In the genomic region with DNA sequence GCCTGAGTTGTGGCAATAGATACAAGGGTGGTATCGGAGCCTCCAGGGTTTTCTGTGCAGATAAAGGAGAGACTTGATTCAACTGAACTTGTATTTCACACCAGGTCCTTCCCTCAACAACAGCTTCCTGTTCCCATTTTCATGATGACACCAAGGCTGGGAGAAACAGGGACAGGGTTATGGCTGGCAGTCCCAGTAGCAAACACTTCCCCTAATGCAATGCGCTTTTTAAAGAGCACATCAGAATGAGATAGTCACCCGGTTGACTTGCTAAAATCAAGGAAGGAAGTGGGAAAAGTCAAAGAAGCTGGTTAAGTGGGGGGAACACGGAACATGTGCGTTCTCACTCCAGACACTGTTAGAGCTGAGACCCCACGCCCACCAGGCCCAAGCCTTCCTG, we compare ENCODE assay signal across 25 mouse cellular contexts. TPM values are rescaled to one million over a fixed set of nuclear protein-coding genes. Genes with fewer than 3 reads are reported as not detected.
DNase-seq lines count a peak whose midpoint lies in the region; ATAC-seq and TF ChIP-seq lines count a peak whose summit lies in the region.
"Had no signal": no experiment of that assay in that cellular context is flagged by ENCODE, and none has a peak within 500 bp of the region (broad histone marks: within the 10 kb centered on the region; RNA-seq: fewer than 3 reads in every experiment).

No protein-coding gene starts in this region.

- no peaks in the 10 kb centered on the region for H3K9me3 ChIP-seq in hindbrain, embryonic 10.5 days
- no peaks in the 10 kb centered on the region for H3K9me3 ChIP-seq in hindbrain, embryonic 11.5 days (ENCODE audit: control insufficient read depth, low read length)
- no peaks in the 10 kb centered on the region for H3K9me3 ChIP-seq in E14TG2a.4 (ENCODE audit: low read length)
- no peaks in the 10 kb centered on the region for H3K9me3 ChIP-seq in forebrain, embryonic 13.5 days (replicated peaks)
- H3K9me3 ChIP-seq: embryonic facial prominence, embryonic 10.5 days; embryonic facial prominence, embryonic 12.5 days had no signal

- H3K4me2 ChIP-seq in hindbrain, embryonic 11.5 days (replicated peaks; ENCODE audit: low read depth, low read length): no peak overlapping the region
- H3K4me2 ChIP-seq in forebrain, embryonic 13.5 days: no peak overlapping the region
- H3K4me2 ChIP-seq: embryonic facial prominence, embryonic 12.5 days had no signal

- no peak for TF ChIP-seq CTCF in E14TG2a.4 (conservative IDR thresholded peaks at IDR 0.05; ENCODE audit: low read length)

- no peaks in the 10 kb centered on the region for H3K79me2 ChIP-seq in macrophage (ENCODE audit: inconsistent target)

- no peak for DNase-seq in hindbrain, embryonic 10.5 days (ENCODE audit: low spot score)
- no peak for DNase-seq in hindbrain, embryonic 11.5 days (ENCODE audit: low spot score)
- no peak for DNase-seq in embryo, embryonic 11 days
- DNase-seq in natural killer cell, adult 2 months (ENCODE audit: low spot score in 2 of 2): no peak
- DNase-seq: adrenal gland, adult 2 months; adrenal gland, postnatal 10 days; adrenal gland, postnatal 25 days; B cell, adult 2 months; cerebellum, adult 11-12 months; cerebellum, adult 2 months; cerebellum, adult 9-10 months; cerebellum, postnatal 10 days; cerebellum, postnatal 25 days had no signal

- H3K9ac ChIP-seq in hindbrain, embryonic 11.5 days (ENCODE audit: low read depth, low read length): no peak overlapping the region
- no peak overlapping the region for H3K9ac ChIP-seq in forebrain, embryonic 13.5 days
- H3K9ac ChIP-seq: embryonic facial prominence, embryonic 12.5 days had no signal

- WGBS in hindbrain, embryonic 10.5 days: 83% methylated on average over 6 of the region's 6 CpGs
- whole genome bisulfite sequencing in hindbrain, embryonic 11.5 days: 83% methylated on average over 6 of the region's 6 CpGs
- WGBS in macrophage (ENCODE audit: missing documents): 27% methylated on average over 6 of the region's 6 CpGs
- WGBS in forebrain, embryonic 13.5 days: 95% methylated on average over 6 of the region's 6 CpGs

- H3K27ac ChIP-seq in hindbrain, embryonic 10.5 days: peak overlapping the region; percentile 73; the same call in 1 of the 2 replicates
- no peak overlapping the region for H3K27ac ChIP-seq in hindbrain, embryonic 11.5 days (ENCODE audit: low read depth, low read length)
- H3K27ac ChIP-seq in macrophage: peak overlapping the region; percentile 49
- no peak overlapping the region for H3K27ac ChIP-seq in forebrain, embryonic 13.5 days
- H3K27ac ChIP-seq: embryonic facial prominence, embryonic 12.5 days had no signal

- no peak overlapping the region for H3K4me3 ChIP-seq in hindbrain, embryonic 10.5 days
- H3K4me3 ChIP-seq in hindbrain, embryonic 11.5 days (ENCODE audit: low read depth, low read length): no peak overlapping the region
- H3K4me3 ChIP-seq in E14TG2a.4 (replicated peaks; ENCODE audit: low read length) (0 out of 2 replicates have a peak overlapping the region, but pooled peaks have one; percentile 4), macrophage (ENCODE audit: inconsistent target) (no peak overlapping the region)
- H3K4me3 ChIP-seq in forebrain, embryonic 13.5 days: no peak overlapping the region
- H3K4me3 ChIP-seq: embryonic facial prominence, embryonic 10.5 days; embryonic facial prominence, embryonic 12.5 days had no signal

- ATAC-seq in hindbrain, embryonic 11.5 days (ENCODE audit: low FRiP score): no peak
- ATAC-seq in common myeloid progenitor, adult 5-6 weeks (replicated peaks; ENCODE audit: low read depth, poor library complexity, severe bottlenecking): peak; percentile 59
- ATAC-seq in forebrain, embryonic 13.5 days: no peak
- ATAC-seq: CD4-positive, CD25-positive, alpha-beta regulatory T cell, adult 4 months; forebrain, embryonic 14.5 days; forebrain, embryonic 16.5 days had no signal

- H3K4me1 ChIP-seq in hindbrain, embryonic 10.5 days (replicated peaks): peaks cover 56% of the 10 kb centered on the region
- H3K4me1 ChIP-seq in hindbrain, embryonic 11.5 days (replicated peaks; ENCODE audit: control insufficient read depth, insufficient read depth, low read length): peaks cover 14% of the 10 kb centered on the region
- peaks cover 93% of the 10 kb centered on the region for H3K4me1 ChIP-seq in E14TG2a.4 (replicated peaks; ENCODE audit: low read depth, low read length)
- peaks cover 13% of the 10 kb centered on the region for H3K4me1 ChIP-seq in forebrain, embryonic 13.5 days
- H3K4me1 ChIP-seq: embryonic facial prominence, embryonic 12.5 days had no signal

- peaks cover 25% of the 10 kb centered on the region; the same call in 1 of the 2 replicates for H3K27me3 ChIP-seq in hindbrain, embryonic 10.5 days (ENCODE audit: insufficient read depth, poor library complexity, severe bottlenecking)
- H3K27me3 ChIP-seq in hindbrain, embryonic 11.5 days (ENCODE audit: control insufficient read depth, insufficient read depth, low read length): no peaks in the 10 kb centered on the region
- peaks cover 6% of the 10 kb centered on the region; the same call in 1 of the 2 replicates for H3K27me3 ChIP-seq in E14TG2a.4 (ENCODE audit: insufficient read depth, low read length)
- no peaks in the 10 kb centered on the region for H3K27me3 ChIP-seq in forebrain, embryonic 13.5 days
- H3K27me3 ChIP-seq: CH12.LX; embryonic facial prominence, embryonic 12.5 days had no signal

- H3K36me3 ChIP-seq in hindbrain, embryonic 10.5 days: peaks cover 50% of the 10 kb centered on the region
- no peaks in the 10 kb centered on the region for H3K36me3 ChIP-seq in hindbrain, embryonic 11.5 days (ENCODE audit: control insufficient read depth, insufficient read depth, low read length)
- peaks cover 14% of the 10 kb centered on the region for H3K36me3 ChIP-seq in E14TG2a.4 (ENCODE audit: insufficient read depth, low read length)
- no peaks in the 10 kb centered on the region for H3K36me3 ChIP-seq in macrophage (ENCODE audit: inconsistent target)
- H3K36me3 ChIP-seq in forebrain, embryonic 13.5 days (ENCODE audit: poor library complexity, severe bottlenecking): peaks cover 53% of the 10 kb centered on the region

RNA-seq across cellular contexts. Expression of gene Gbx2, which starts 39.6 kb away (rescaled TPM):
- polyA plus RNA-seq in hindbrain, embryonic 10.5 days (2016; fragmentation: Nextera tagmentation; extraction: Ambion mirVana): 27.2 and 41.2 TPM in 2 replicates
- polyA plus RNA-seq in hindbrain, embryonic 11.5 days (2014; fragmentation: Nextera tagmentation; extraction: Ambion mirVana): 30.0 and 36.2 TPM in 2 replicates
- 4.7 and 8.2 TPM in 2 replicates for total RNA-seq in common myeloid progenitor, adult 5-6 weeks (2017)
- under 1 TPM in 1 of 26 experiments, not detected in 25; 0.46 TPM for total RNA-seq in macrophage (2018; cell fraction: chromatin; rRNA removed)
- total RNA-seq in macrophage (2018; cell fraction: cytosol; rRNA removed): under 1 TPM in 17 of 26 experiments, not detected in 9; 0.07 to 0.52 (median 0.19) TPM
- not detected for total RNA-seq in macrophage (2018; cell fraction: nucleus; rRNA removed)
- polyA plus RNA-seq in macrophage (2018): 0.16 to 0.96 TPM in 2 of 3 replicates, not detected in the other
- polyA plus RNA-seq in forebrain, embryonic 13.5 days (2015; fragmentation: Nextera tagmentation; extraction: Ambion mirVana): 18.7 and 29.4 TPM in 2 replicates
- total RNA-seq: adrenal gland, adult 2 months; adrenal gland, postnatal 10 days; adrenal gland, postnatal 25 days; adrenal gland, postnatal 4 days; CH12.LX; MEL had no signal
- polyA plus RNA-seq: adrenal gland, adult 2 months; CD4-positive, CD25-positive, alpha-beta regulatory T cell, adult 4 months had no signal

Comparison
In these comparisons a context has a peak if more than half of its experiments do, and no peak if none do; other contexts are left out.
1. H3K27ac ChIP-seq: peak in hindbrain, embryonic 10.5 days (single experiment) and macrophage (single experiment); none in hindbrain, embryonic 11.5 days (single experiment) and forebrain, embryonic 13.5 days (single experiment).
2. RNA of gene Gbx2, which starts 39.6 kb away (polyA plus RNA-seq): 27.2 to 41.2 TPM in hindbrain, embryonic 10.5 days, 30.0 to 36.2 TPM in hindbrain, embryonic 11.5 days and 18.7 to 29.4 TPM in forebrain, embryonic 13.5 days; 0.16 to 0.96 TPM in macrophage; every median in the first group is over 10 times any median in the second.